Mouse (Mus musculus): ENCODE measurements around the gene Cbfb. TPM values are rescaled to one million over a fixed set of nuclear protein-coding genes. Genes with fewer than 3 reads are reported as not detected.
"Not testable (repeated sequence)": the region's sequence is repeated elsewhere in the genome, so short reads cannot be mapped to it uniquely, and the experiment has no call there.

Gene Cbfb
- polyA plus RNA-seq, 1 experiment, result 10.9 TPM

DNA sequence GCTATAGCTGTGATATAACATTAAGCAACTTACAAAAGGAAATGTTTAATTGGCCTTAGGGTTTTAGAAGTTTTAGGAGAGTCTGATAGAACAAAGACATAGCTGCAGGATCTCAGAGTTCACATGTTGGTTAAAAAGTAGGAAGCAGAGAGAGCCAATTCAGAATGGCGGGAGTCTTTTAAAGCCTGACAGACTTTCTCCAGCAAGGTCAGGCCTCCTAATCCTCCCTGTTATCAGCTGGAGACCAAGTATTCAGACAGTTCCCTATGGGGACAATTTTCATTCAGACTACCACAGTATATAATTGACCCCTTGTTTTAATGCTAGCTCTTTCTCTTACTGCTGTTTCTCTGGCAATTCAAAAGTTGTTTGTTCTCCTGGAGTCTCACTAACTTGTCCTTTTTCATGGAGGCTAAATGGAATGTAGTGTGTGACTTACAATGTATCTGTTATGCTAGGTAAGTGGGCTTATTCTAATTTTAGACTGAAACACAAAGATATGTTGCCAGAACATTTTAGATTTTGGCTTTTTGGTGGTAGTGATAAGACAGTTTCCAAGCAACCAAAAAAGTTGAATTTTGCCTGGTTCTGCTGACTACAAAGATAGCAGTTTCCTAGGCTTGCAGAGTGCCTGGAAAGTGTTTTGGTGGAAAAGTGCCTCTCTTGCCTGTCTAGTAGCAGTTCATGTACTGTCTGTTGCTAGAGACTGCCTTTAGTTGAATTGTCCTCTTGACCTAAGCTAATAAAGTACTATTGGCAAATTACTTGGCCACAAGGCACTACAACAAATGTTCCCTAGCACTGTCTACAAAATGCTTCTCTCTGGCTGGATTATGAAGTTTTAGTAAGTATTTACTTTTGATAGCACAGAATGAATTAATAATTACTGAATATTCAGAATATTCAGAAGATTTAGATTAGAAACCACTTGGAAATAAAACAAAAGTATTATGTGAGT is 39.0 kb downstream of the Cbfb start:
- 67% methylated on average over 1 of the region's 1 CpGs for WGBS
- no peak for TF ChIP-seq POLR2A (IDR thresholded peaks at IDR 0.05; ENCODE audit: borderline replicate concordance, extremely low read depth, low read depth, low read length)
- no peak for TF ChIP-seq CTCF (IDR thresholded peaks at IDR 0.05; ENCODE audit: insufficient read depth, low read length)

GRCm38 (mm10) chr8:105214104-105214503 is 43.6 kb downstream of the Cbfb start:
- no peak overlapping the region for H3K4me3 ChIP-seq (replicated peaks; ENCODE audit: extremely low read depth, low read depth, low read length)
- no peak for TF ChIP-seq POLR2A (IDR thresholded peaks at IDR 0.05; ENCODE audit: borderline replicate concordance, extremely low read depth, low read depth, low read length)
- no peak for TF ChIP-seq CTCF (IDR thresholded peaks at IDR 0.05; ENCODE audit: insufficient read depth, low read length)
- H3K4me1 ChIP-seq (ENCODE audit: control insufficient read depth, insufficient read depth, low read length), result no peaks in the 10 kb centered on the region
- no peak for DNase-seq
- WGBS, result 88% methylated on average over 5 of the region's 5 CpGs

More for the DNA sequence above, 39.0 kb downstream of the Cbfb start:
- Histone ChIP-seq H3K4me3 (replicated peaks; ENCODE audit: extremely low read depth, low read depth, low read length) (no peak overlapping the region), H3K4me1 (ENCODE audit: control insufficient read depth, insufficient read depth, low read length) (no peaks in the 10 kb centered on the region)
- DNase-seq, result no peak

- DNase-seq, result no peak
- H3K4me1 ChIP-seq (ENCODE audit: control insufficient read depth, insufficient read depth, low read length), result no peaks in the 10 kb centered on the region
- TF ChIP-seq CTCF (IDR thresholded peaks at IDR 0.05; ENCODE audit: insufficient read depth, low read length) (peak; percentile 55; the same call in 1 of the 2 replicates), POLR2A (IDR thresholded peaks at IDR 0.05; ENCODE audit: borderline replicate concordance, extremely low read depth, low read depth, low read length) (no peak)
- no peak overlapping the region for H3K4me3 ChIP-seq (replicated peaks; ENCODE audit: extremely low read depth, low read depth, low read length)
- WGBS, result 75% methylated on average over 5 of the region's 5 CpGs
These were observed 47.5 kb downstream of the Cbfb start for GRCm38 (mm10) chr8:105217926-105218522.

DNA sequence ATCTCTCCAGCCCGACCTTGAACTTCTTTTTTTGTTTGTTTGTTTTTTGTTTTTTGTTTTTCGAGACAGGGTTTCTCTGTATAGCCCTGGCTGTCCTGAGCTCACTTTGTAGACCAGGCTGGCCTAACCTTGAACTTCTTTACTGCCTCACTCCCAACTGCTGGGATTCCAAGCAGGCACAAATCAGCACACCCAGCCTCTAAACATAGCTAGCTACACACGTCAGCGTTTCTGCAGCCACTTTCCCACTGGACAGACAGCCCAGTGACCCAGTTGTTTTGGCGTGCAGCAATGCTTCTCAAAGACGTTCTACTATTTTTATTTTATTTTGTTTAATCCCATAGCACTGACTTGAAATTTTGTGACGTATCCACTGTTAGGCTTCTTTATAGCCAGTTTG is 53.4 kb downstream of the Cbfb start:
- no peak for DNase-seq
- Histone ChIP-seq H3K4me1 (ENCODE audit: control insufficient read depth, insufficient read depth, low read length) (peaks cover 3% of the 10 kb centered on the region; the same call in 1 of the 2 replicates), H3K4me3 (replicated peaks; ENCODE audit: extremely low read depth, low read depth, low read length) (no peak overlapping the region)
- WGBS, result 66% methylated on average over 7 of the region's 7 CpGs
- no peak for TF ChIP-seq CTCF (IDR thresholded peaks at IDR 0.05; ENCODE audit: insufficient read depth, low read length)
- TF ChIP-seq POLR2A (IDR thresholded peaks at IDR 0.05; ENCODE audit: borderline replicate concordance, extremely low read depth, low read depth, low read length), result no peak

DNA sequence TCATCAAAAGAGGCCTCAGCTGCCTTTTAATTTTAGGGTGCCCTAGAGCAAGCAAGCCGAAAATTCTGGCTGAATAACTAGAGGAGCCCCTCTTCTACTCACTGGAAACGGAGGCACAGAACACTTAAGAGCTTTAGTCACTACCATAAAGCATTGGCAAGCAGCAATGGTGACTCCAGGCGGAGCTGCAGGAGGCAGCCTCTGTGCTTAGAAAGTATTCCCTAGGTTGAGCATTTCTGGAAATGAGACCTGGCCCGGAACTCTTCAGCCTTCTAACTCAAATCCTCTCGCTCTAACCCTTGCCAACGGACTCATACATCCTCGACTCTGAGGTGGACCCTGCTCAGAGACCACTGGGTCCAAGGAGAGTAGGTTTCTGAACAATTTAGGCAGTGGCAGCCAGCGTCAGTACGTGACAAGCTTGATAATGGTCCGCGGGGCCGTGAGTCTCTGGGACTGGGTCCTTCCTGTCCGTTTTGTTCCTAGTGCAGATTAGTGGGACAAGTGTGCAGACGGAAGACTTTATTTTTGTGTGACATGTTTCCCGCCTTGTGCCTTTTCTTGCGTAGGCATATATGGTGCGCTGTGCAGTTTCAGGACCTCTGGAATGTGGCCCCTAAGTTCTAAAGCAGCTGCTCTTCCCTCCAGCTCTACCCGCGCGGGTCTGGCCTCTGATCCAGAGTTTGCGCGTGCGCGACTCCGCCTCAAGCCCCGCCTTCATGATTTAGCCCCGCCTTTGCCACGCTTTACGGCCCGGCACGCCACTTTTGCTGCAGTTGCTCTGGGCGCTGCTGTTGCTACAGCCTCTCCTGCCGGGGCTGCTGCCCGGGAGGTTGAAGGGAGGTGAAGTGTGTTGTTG is 54.2 kb downstream of the Cbfb start, which contains the start of gene D230025D16Rik:
Gene D230025D16Rik (plus strand): TSS at position 733 of the 859 bp plus-strand sequence.
- Histone ChIP-seq H3K4me3 (replicated peaks; ENCODE audit: extremely low read depth, low read depth, low read length) (peak within 1 kb of the TSS; percentile 84), H3K4me1 (ENCODE audit: control insufficient read depth, insufficient read depth, low read length) (peaks cover 3% of the 10 kb centered on the region)
- 3% methylated on average over 34 of the region's 34 CpGs for WGBS
- DNase-seq, result peak; percentile 99
- peak; percentile 90 for TF ChIP-seq POLR2A (IDR thresholded peaks at IDR 0.05; ENCODE audit: borderline replicate concordance, extremely low read depth, low read depth, low read length)
- TF ChIP-seq CTCF (IDR thresholded peaks at IDR 0.05; ENCODE audit: insufficient read depth, low read length), result no peak

- no peak for DNase-seq
- under 1% methylated on average over 27 of the region's 27 CpGs for WGBS
These were observed 54.8 kb downstream of the Cbfb start for GRCm38 (mm10) chr8:105225272-105225593.

GRCm38 (mm10) chr8:105225917-105226316 is 55.4 kb downstream of the Cbfb start:
- Histone ChIP-seq H3K4me1 (ENCODE audit: control insufficient read depth, insufficient read depth, low read length) (peaks cover 7% of the 10 kb centered on the region), H3K4me3 (replicated peaks; ENCODE audit: extremely low read depth, low read depth, low read length) (peak overlapping the region; percentile 84)
- 6% methylated on average over 6 of the region's 6 CpGs for WGBS
- peak; percentile 46 for DNase-seq
- no peak for TF ChIP-seq POLR2A (IDR thresholded peaks at IDR 0.05; ENCODE audit: borderline replicate concordance, extremely low read depth, low read depth, low read length)
- TF ChIP-seq CTCF (IDR thresholded peaks at IDR 0.05; ENCODE audit: insufficient read depth, low read length), result no peak

More at GRCm38 (mm10) chr8:105225272-105225593, 54.8 kb downstream of the Cbfb start:
- peaks cover 7% of the 10 kb centered on the region for H3K4me1 ChIP-seq (ENCODE audit: control insufficient read depth, insufficient read depth, low read length)
- peak overlapping the region; percentile 84 for H3K4me3 ChIP-seq (replicated peaks; ENCODE audit: extremely low read depth, low read depth, low read length)
- 0 out of 2 replicates have a peak, but pooled peaks have one; percentile 25 for TF ChIP-seq POLR2A (IDR thresholded peaks at IDR 0.05; ENCODE audit: borderline replicate concordance, extremely low read depth, low read depth, low read length)
- TF ChIP-seq CTCF (IDR thresholded peaks at IDR 0.05; ENCODE audit: insufficient read depth, low read length), result no peak

DNA sequence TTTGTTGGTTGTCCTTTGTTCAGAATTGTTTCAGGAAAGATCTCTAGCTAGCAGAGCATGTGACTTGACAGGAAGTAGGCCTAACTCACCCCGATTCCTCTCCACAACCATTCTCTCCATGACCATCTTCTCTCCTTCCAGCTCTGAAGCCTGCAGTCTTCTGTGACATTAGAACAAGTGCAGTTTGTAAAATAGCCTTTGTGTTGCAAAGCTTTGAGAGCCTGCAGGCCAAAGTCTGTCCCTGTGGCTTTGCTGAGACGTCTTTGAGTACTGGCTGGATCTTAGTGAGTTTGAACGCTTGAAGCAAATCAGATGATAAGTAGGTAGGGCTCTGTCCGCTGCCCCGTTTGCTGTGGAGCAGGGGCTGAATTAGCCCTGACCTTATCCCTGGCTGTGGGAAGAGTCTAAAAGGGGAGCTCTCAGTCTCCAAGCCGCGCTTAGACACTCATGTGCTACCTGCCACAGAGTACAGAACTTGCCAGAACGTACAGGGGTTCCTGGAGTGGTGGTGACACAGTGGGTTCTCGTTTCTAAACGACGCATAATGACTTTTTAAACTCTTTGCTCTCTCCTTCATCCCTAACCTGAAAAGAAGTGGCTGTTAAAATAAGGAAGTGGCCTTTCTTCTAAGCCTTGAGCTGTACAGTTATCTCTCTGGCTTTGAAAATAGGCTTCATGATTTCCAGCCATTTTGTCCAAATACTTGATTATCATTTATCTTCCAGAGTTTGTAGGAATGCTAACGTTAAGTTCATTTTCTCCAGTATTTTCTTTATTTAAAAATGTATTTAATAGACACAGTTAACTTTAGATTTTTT is 61.2 kb downstream of the Cbfb start:
- WGBS, result 66% methylated on average over 12 of the region's 12 CpGs
- no peak for DNase-seq
- TF ChIP-seq CTCF (IDR thresholded peaks at IDR 0.05; ENCODE audit: insufficient read depth, low read length), result no peak
- no peak for TF ChIP-seq POLR2A (IDR thresholded peaks at IDR 0.05; ENCODE audit: borderline replicate concordance, extremely low read depth, low read depth, low read length)
- Histone ChIP-seq H3K4me1 (ENCODE audit: control insufficient read depth, insufficient read depth, low read length) (peaks cover 11% of the 10 kb centered on the region), H3K4me3 (replicated peaks; ENCODE audit: extremely low read depth, low read depth, low read length) (no peak overlapping the region)

GRCm38 (mm10) chr8:105232321-105232693 is 61.8 kb downstream of the Cbfb start:
- not testable (repeated sequence) for DNase-seq
- WGBS, result 87% methylated on average over 4 of the region's 4 CpGs

More at GRCm38 (mm10) chr8:105232321-105232693, 61.8 kb downstream of the Cbfb start:
- H3K4me1 ChIP-seq (ENCODE audit: control insufficient read depth, insufficient read depth, low read length), result peaks cover 11% of the 10 kb centered on the region
- H3K4me3 ChIP-seq (replicated peaks; ENCODE audit: extremely low read depth, low read depth, low read length), result not testable (repeated sequence)
